Mouse (Mus musculus) heart, postnatal 4 days (tissue): ENCODE measurements around the gene Jmjd1c. TPM values are rescaled to one million over a fixed set of nuclear protein-coding genes. Genes with fewer than 3 reads are reported as not detected.
"Not testable (repeated sequence)": the region's sequence is repeated elsewhere in the genome, so short reads cannot be mapped to it uniquely, and the experiment has no call there.

ENCODE experiments used
- DNase-seq: peaks from one replicate; pipeline ENCODE4 v3.0.0; 2021
- total RNA-seq, 2 experiments: library from RNA; stranded (reverse); gene quantifications; 2 replicates each; pipeline ENCODE4 v1.2.3; 2021

Jmjd1c gene
- total RNA-seq, 2 experiments from 2014 or later: 66.7 to 70.5 TPM

DNA sequence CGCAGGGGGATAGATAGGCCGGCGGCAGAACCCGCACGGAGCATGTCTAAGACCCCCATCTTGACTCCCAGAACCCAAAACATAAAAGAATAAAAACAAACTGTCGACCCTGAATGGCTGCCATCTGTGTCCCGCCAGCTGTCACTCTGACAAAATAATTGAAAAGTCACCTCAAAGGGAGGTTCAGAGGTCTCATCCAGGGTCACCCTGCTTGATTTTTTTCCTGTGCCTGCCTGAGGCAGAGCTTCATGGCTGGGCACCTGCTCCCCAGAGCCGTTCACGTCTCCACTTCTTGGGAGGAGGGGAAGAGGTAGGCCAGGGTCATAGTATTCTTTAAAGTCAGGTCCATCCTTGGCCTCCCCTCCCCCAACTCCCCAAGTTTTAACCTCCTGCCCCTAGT is 8.6 kb downstream of the Jmjd1c start:
- no peak for DNase-seq

DNA sequence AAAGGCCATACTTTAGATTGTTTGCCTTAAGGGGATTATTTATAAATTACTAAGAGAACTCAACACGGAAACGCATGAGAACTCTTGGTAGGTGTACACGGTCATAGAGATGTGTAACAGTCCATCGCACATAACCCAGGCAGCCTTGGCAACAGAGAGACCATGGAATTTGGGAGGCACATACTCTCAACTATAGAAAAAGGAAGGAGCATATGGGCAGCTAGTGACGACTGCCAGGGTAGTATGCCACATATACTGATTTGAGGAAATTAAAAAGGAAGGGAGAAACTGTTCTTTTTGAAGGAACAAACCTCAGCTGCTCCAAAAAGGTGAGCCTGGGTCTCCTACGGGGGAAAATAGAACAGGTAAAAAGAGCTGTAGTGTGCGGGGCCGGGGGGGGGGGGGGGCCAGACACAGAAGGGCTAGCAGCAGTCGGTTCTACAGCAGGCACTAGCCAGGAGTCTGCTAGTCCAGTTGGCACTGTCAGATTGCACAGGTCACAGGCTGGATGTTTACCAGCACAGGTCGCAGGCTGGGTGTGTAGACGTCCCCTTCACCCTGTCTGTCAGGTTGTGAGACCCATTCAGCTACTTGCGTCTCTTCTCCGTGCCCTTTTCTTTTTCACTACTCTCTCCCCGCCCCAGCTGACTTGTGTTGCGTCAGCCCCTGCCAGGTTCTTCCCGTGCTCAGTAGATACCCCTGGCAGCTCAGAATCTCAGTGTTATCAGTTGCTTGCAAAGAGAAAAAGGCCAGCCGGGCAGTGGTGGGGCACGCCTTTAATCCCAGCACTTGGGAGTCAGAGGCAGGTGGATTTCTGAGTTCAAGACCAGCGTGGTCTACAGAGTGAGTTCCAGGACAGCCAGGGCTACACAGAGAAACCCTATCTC is 9.6 kb downstream of the Jmjd1c start:
- DNase-seq: no peak

DNA sequence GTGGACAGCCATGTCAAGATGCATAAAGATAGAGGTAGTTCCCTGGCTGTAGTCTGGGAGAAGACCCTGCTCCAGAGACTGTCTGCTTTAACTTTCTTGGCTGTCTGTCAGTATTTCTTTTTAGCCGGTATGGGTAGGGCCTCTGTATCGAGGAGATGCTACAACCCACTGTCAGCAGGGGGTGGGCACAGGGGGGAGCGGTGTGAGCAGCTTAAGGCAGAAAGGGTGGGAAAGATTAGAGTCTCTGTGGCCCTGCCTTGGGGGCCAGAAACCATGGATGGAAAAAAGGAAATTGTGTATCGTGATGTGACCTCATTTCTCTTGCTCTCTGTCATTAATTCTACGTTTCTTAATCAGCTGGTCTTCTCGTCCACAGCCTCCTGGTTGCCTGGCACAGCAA is 10.5 kb downstream of the Jmjd1c start:
- DNase-seq: no peak

DNA sequence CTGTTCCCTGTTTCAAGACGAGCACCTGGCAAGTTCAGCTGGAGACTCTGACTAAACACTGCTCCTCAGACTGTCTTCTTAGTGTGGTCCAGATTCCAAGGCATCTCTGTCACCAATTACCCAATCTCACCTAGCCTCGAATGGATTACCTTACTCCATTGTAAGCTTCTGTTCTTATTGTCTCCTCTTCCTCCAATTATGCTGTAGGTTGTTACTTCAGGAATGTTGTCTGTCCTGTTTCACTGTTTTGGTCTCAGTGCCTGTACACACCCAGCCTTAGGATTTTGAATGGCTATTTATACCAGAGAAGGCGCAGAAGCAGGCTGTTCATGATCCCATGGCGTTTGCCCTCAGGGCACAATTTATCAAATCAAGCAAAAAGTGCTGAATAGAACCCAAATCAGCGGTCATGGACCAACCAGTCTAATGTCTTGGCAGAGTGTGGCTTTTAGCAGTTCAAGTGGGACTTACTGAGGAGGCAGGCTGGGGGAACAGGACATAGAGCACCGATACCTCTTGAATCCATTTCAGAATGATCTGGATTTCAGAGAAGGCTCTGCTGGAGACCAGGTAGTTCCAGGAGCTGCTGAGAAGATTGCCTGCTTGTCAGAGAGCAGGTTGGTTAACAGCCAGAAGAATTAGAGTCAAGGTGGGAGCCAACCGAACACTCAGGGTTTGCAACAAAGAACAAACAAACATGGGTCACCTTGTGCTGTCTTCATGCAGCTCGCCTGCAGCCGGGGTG is 11.3 kb downstream of the Jmjd1c start:
- DNase-seq: no peak

DNA sequence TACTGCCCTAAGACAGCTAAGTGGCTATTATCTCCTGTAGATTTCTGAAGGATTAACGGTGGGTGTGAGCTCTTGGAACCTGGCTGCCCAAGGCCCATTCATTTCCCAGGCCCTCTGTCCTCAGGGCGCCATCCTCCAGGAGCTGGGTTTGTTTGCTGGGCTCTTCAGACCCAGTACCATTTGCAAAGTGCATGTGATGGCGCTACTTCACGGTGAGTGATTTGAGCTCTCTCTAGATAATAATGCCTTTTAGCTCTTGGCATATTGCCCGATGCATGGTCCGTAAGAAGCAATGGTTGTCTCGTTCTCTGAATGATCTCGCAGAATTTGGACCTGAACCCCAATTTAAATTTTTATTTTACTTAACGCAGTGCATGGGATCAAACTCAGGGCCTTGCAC is 12.2 kb downstream of the Jmjd1c start:
- DNase-seq: no peak

DNA sequence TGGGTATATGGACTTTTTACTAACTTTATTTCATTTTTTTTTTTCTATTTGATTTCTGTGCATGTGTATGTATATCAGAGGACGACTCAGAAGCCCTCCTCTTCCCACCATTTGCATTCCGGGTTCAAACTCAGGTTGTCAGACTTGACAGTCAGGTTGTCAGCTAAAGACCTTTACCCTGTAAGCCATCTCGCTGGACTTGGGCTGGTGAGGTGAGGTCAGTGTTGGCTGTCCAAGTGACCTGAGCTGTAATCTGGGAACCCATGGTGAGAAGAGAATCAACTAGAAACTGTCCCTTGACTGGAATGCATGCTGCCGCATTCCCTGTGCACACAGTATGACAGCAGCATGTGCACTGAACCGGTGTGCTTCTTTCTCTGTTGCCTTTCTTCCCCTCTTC is 13.7 kb downstream of the Jmjd1c start:
- DNase-seq: no peak

DNA sequence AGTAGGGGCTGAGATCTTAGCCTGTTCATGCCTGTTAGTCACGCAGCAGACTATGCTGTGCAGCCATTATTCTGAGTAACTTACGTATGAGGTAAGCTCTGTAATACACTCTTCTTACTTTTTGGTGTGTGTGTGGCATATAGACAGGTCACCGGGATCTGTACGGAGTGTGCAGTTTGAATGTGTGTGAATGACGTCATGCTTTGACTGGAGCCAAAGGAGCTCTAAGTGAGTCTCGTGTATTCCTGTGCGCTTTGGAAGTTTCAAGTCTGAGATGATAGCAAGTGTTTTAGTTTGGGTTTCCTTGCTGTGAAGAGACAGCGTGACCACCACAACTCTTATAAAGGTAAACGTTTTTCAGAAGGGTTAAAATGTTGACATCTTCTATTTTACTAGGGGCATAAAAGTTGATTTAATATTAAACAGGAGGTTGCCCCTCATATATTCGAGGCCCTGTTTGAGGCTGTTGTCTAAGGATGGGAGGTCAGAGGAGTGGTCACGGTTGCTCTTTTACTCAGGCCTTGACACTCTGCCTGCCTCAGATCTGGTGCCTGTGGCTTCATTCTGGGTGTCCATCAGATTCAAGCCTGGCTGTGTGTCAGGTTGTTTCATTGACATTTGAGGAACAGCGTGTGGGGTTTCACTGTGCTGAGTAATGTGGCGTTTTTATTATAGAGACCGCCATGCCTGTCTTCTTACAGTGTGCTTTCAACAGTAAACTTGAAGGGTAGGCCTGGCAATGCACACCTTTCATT is 15.3 kb downstream of the Jmjd1c start:
- no peak for DNase-seq

DNA sequence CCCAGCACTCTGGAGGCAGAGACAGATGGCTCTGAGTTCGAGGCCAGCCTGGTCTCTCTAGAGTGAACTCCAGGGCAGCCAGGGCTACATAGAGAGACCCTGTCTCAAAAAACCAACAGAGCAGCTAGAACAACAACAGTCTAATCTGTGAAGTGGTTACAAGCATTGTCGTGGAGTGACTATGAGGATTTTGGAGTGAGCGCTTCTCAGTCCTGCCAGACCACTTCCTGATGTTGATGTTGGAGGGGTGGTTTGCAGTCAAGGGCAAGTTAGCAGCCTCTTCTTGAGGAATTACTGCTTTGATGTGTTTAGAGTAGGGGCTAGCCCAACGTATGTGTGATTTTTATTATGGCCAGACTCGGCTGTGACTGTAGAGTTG is 15.9 kb downstream of the Jmjd1c start:
- no peak for DNase-seq

DNA sequence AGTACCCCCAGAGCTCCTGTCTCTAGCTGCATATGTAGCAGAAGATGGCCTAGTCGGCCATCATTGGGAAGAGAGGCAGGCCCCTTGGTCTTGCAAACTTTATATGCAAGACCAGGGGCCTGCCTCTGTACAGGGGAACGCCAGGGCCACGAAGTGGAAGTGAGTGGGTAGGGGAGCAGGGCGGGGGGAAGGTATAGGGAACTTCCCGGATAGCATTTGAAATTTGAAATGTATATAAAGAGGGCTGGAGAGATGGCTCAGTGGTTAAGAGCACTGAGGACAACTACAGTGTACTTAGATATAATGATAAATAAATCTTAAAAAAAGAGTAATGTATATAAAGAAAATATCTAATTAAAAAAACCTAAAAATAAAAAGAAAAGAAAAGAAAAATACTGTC is 17.0 kb downstream of the Jmjd1c start:
- DNase-seq: not testable (repeated sequence)

DNA sequence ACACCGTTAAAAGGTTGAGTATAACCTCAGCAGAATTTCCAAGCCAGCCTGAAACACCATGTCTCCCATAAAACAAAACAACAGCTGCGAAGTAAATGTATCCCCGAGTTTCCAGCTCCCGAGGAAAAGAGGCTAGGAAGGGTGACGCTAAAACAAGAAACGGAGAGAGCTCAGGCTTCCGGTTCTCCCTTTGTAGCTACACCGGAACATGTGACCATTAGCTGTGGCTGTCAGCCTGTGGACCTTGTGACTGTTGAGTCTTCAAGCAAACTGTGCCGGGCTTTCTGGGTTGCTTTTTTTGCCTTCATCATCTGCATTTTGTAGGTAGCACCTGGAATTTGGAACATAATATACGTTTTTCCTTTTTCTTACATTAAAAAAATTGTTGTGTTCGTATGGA is 17.9 kb downstream of the Jmjd1c start:
- no peak for DNase-seq

DNA sequence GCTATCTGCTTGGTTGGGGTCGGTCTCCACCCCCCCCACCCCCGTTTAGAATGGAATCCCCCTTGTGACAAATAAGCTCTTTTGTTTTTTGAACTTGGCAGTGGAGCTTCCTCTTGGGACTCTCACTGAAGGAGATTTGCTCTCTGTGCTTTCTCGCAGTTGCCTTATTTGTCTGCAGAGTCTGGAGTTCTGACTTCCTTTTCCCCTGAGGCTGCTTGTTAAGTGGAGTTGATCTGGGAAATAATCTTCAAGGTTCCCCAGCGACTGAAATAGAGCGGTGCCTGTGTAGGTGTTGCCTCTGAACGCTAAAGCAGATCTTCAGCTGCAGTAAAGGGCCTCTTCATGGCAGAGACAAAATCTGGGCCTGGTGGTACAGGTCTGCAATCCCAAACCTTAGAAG is 19.2 kb downstream of the Jmjd1c start:
- DNase-seq: no peak

DNA sequence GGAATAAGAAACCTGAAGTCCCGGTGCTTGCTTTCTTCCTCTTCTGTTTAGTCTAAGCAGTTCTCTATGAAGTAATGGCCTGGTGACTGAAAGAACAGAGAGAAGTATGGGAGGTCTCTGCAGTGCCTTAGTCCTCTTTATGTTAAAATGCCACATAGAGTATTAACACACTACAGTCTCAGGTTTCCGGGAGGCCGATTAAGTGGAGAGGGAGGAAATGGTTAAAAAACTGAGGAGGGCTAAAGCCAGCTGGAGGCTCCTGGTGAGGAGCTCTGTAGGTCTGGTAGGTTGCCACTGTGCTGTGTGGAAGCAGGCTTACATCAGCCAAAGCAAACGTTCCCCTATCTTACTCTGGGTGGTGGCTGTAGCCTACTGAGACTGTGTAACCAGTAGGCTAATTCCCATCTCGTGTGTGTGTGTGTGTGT is 19.8 kb downstream of the Jmjd1c start:
- DNase-seq: peak; percentile 62

DNA sequence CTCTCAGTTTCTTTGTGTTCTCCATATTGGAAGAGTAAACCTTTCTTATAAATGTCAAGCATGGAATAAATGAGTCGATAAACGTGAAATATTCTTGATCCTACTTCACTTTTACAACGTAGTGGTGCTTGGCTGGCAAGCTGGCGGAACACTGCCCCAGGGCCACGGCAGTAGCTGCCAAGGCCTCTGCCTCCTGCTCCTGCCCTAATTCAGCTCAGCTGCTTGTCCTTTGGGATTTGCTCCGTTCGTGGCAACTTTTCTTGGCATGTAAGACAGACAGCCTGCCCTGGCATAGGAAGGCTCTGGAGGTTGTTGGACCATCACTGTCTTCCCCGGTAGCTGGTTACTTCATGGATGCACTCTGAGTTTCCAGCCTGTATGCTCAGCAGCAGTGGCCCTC is 20.3 kb downstream of the Jmjd1c start:
- no peak for DNase-seq

DNA sequence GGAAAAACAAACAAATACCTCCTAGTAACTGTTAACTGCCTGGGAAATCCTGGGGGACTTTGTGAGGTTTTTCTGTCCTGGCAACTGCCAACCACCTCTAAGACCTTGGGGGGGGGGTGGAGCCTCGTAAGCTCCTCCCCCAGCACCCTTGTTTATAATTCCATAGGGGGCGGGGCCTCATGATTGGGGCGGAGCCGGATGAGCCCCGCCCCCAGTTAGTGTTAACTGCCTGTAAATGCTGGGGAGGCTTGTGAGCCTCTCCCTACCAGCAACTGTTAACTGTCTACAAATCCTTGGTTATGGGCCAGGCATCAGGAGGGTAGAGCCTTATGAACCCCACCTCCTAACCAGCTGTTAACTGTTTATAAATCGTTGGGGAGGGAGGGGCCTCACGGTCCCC is 23.4 kb downstream of the Jmjd1c start:
- DNase-seq: no peak

DNA sequence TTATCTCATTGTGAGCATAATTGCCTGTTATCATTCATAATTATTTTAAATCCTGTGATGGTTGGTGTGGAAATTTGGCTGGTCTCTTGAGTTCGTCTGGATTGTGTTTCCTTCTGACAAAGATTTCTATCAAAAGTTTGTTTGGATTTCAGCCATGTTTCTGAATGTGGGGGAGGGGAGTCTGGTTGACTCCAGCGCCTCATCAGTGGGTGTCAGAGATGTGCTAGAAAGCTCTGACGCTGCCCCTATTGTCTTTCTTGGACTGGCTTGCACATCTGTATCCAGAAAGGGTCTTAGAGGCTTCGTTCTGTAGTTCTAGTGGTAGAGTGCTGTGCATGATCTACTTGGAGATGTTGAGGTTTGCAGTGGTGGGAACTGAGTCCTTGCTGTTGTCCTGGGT is 24.3 kb downstream of the Jmjd1c start:
- no peak for DNase-seq

DNA sequence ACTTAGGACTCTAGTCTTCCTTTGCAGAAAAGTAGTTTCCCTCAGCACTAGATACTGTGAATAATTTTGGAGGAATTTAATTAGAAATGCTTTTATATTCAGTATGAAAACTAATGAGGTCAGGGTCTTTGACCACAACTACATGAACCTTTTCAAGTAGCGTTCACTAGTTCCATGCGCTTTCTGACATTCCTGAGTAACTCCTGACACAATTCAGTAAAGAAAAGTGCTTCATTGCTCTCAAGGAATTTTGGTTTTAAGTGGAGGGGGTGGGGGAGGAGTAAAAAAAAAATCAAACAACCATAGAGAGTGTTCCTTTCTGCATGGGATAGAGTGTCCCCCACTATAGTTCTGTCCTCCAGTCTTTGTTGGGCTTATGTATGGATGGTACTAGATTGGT is 24.7 kb downstream of the Jmjd1c start:
- DNase-seq: no peak

DNA sequence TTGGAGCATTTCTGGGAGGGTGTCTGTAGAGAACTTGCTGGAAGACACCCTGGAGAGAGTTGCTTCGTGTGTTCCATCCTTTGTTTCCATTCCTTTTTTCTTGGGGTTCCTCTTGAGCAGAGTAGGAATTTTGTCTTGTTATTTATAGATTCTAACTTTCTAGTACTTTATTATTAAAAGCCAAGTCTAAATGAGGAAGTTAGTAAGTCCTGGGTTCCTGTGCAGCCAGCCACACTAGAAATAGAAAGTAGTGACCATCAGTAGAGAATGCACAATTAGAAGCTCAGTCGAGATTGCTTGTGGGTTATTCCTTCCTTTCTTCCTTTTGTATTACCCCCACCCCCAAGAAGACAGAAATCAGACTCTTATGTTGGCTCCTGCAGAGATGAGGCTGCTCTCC is 27.8 kb downstream of the Jmjd1c start:
- no peak for DNase-seq

DNA sequence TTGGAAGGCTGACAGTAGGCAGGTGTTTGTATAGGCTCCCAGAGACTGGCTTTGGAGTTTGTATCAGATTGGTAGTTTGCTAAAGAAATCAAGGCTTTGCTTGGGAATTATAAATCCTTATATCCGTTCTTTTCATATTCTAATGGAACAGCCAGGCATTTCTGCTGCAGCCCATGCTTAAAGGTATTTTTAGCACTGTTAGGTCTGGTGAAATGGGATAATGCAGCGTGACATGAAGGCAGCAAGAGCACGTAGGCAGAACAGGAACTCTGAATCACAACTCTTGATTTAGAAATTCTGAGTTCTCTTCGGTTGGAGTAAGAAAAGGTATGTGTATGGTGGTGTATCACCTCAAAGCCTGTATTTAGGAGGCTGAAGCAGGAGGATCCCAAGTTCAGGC is 28.2 kb downstream of the Jmjd1c start:
- DNase-seq: no peak

DNA sequence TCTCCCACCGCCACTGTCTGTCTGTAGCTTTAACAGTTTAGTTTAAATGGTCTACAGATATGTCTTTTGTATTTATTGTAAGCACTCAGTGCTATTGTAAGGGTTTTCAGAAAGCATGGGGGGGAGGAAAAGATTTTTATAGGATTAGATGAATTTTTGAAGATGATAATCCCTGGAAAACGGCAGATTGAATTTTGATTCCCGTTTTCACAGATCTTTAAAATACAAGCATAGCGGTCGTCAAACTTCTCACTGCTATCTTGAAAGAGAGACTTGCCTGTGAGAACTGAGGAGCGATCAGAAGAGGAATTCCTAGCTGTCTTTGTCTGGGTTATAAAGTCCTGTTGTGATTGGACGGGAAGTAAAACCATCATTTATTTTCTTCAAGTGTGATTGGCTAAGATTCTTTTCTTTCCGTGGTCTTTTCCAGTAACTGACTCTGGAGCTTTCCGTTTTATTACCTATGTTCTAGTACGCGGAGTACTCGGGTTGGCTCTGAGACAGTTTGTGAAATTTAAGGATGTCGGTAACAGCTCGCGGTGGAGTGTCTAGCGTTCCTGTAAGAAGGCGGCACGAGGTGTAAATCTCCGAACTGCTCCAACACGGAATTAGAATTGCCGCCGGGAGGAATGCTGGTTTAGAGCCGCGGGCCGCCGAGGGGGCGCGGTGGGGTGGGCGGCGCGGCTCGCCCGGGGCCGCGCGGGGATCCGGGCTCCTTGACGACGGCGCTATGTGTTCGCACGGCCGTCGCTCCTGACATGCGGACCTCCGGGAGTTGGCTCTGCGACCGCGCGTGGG is 30.3 kb downstream of the Jmjd1c start:
- peak; percentile 60 for DNase-seq

DNA sequence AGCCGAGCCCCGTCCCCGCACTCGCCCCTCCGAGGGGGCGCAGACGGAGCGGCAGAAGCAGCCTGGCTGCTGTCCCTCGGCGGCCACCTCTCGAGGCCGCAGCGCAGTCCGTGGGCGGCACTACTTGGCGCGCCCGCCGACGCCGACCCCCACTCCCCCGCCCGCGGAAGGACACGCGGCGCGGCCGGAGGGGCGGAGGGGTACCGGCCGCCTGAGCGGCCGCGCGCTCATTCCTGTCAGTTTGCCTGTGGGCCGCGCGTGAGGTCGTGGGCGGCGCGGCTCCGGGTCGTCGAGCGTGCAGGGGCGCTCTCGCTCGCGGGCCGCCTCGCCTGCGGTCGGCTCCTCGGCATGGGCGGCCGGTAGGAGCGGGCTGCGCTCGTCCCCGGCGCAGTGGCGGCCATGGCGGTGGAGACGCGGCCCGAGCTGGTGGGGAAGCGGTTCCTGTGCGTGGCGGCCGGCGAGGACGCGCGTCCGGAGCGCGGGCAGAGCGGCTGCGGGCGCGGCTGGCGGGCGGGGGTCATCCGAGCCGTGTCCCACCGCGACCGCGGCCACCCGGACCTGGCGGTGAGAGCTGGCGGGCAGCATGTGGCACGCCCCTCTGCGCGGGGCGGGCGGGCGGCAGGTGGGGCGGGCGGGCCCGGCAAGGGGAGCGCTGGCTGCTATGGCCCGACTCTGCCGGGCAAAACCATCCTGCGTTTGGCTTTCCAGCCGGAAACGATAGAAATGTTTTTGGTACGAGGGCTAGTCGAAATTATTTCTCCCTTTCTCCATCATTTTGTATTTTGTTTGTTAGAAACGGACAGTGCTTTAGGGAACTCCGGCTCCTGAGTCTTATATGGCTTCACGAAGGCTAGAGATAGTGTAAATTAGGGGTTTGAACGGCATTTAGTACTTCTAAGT is 31.2 kb downstream of the Jmjd1c start:
- peak; percentile 60 for DNase-seq

DNA sequence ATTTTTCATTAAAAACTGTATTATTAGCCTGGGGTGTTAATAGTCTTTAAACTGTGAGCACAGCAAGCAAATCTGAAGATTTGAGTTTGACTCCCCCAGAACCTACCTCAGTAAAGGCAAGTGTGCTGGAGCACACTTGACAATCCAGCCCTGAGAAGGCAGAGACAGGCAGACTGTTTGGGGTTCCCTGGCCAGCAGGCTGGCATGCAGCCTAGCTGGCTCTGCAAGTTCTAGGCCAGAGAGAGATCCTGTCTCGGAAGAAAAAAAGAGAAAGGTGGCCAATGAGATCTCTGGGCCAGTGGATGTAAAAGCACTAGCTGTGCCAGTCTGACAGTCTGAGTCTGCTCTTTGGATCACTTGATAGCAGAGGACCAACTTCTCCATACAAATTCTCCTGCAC is 33.6 kb downstream of the Jmjd1c start:
- no peak for DNase-seq
